Mouse (Mus musculus): ENCODE data around the gene Best2.
A peak's percentile ranks its signal among the peaks of the same experiment; 100 is the strongest.

Best2 gene

DNA sequence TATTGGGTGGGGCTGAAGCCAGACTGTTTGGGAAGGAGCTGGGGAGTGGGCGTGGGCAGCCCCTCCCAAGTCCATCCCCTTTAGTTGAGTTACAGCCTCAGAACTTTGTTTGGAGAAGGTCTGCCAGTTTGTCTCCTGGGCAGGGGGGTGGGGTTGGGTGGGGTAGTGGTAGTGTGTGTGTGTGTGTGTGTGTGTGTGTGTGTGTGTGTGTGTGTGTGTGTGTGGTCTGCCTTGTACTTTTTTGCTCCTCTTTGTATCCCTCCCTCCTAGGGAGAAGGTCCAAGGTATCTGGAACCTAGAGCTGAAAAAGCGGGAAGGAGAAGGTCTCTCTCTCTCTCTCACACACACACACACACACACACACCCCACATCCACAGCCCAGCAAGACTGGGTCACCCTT is at the start of gene Best2:
Gene Best2 (minus strand): TSS at position 101 of the 400 bp plus-strand sequence.
- no peak for DNase-seq

DNA sequence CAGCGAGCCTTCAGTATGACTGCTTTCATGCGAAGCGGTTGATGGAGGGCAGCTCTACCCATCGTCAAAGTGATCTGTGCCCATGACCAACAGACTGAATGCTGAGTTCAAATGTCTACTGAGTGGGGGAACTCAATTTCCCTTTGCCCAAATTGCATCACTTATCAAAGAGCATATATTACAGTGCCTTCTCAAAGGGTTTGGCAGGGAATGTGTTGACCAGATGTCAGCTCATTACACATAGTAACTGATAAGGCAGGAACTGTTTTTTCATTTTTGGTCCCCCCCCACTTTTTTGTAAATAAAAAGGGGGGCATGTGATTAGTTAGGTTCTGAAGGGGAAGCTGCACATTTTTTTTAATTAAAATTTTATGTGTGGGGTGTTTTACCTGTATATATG is 48.3 kb upstream of the Best2 start:
- DNase-seq: no peak

DNA sequence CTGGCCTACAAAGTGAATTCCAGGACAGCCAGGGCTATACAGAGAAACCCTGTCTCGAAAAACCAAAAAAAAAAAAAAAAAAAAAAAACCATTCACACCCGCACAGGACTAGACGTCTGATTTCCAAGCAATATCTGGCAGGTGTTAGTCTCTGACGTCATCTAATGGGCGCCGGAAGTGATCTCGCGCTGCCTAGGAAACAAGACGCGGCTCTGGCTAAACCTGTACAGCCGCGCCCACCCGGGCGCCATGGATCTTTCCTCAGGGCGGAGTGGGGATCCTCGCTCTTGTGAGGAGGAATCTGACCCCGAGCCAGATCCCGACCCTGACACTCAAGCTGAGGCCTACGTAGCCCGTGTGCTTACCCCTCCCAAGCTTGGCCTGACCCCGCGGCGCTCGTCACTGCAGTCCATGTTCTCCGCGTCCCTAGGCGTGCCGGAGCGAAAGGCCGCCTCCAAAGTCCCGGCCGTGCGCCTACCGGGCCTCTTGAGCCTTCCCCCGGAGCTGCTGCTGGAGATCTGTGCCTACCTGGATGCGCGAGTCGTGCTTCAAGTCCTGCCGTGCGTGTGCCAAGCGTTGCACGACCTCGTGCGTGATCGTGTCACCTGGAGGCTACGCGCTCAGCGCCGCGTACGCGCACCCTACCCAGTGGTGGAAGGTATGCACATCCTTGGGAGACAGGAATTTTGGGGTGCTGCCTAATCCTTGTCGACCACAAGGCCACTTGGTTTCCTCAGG is 45.7 kb upstream of the Best2 start, which contains the start of gene Fbxw9:
Gene Fbxw9 (plus strand): TSS at position 177 of the 738 bp plus-strand sequence.
- DNase-seq: peak; percentile 84

DNA sequence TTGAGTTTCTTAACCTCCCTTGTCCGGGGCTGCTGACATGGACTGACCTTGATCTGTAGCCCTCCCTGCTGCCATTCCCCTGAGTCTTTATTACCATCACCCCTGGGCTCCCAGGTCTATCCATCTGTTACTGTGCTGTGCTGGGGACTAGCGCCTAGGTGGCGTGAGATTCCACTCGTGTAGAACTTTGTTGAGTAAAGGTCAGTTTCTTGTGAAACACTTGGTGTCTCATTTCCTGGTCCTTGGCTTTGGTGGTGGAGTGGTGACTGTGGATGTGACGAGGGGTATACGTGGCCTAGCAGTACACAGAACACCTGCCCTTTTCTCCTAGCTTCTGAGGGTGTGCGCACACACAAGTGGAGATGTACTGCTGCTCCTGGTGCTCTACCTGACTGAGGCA is 43.0 kb upstream of the Best2 start:
- no peak for DNase-seq

DNA sequence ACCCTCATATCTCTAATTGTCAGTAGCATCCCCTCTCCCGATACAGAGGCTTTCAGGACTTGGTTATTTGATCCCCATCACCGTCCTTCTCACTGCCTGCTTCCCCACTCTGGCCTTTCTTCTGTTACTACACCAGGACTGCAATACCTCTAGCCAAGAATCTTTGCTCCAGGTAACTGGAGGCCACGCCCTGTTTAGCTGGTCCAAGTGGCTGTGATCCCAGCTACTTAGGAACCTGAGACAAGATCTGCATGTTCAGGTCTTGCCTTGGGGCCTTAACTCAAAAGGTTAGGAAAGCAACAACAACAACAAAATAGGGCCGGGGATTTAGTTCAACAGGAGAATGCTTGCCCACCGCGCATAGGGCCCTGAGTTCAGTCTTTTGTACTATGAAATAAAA is 29.3 kb upstream of the Best2 start:
- DNase-seq: no peak

DNA sequence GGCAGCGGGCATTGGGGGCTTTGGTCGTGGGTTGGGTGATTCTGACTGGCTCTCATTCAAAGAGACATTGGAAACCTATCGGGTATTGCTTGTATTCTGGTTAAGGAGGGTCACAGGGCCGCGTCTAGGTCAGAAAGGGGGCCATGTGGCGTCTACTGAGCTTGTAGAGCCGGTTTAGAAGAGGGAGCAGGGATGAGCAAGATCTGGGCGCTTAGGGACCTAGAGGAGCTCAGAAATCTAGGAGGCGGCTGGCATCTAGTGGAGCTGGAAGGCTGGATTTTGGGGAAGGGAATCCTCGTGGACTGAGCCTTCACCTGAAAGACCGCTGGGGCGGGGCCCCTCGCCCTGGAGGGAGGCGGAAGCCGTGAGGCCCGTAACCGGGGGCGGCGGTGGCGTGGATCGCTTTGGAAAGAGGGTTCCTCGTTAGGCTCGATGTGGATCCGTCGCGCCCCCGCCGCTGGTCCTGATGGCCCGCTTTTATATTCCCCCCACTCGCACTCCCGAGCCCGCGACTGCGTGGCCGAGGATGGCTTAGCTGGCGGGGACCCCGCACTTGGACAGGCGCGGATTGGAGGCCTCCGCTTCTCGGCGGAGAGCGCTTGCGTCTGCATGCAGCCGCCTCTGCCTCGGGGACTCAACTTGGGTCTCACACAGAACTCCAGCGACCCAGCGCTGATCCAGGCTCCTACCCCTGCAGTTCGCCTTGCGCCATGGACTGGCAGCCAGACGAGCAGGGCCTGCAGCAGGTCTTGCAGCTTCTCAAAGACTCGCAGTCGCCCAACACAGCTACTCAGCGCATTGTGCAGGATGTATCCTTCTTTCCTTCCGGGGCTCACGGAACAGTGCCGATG is 23.6 kb upstream of the Best2 start:
- peak; percentile 42 for DNase-seq

DNA sequence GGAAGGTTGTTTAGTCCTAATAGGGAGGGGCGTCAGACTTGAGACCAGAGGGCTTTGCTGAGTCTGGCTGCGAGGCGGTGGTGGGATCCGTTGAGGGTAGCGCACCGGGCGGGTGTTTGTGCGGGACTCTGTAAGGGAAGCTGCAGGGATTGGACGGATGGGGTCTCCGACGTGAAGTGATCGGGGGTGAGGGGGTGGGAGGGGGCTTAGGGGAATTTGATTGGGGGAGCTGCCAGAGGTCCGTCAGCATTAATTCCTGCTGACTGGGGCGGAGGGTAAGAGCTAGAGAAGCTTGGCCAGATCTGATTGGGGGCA is 23.0 kb upstream of the Best2 start:
- no peak for DNase-seq

DNA sequence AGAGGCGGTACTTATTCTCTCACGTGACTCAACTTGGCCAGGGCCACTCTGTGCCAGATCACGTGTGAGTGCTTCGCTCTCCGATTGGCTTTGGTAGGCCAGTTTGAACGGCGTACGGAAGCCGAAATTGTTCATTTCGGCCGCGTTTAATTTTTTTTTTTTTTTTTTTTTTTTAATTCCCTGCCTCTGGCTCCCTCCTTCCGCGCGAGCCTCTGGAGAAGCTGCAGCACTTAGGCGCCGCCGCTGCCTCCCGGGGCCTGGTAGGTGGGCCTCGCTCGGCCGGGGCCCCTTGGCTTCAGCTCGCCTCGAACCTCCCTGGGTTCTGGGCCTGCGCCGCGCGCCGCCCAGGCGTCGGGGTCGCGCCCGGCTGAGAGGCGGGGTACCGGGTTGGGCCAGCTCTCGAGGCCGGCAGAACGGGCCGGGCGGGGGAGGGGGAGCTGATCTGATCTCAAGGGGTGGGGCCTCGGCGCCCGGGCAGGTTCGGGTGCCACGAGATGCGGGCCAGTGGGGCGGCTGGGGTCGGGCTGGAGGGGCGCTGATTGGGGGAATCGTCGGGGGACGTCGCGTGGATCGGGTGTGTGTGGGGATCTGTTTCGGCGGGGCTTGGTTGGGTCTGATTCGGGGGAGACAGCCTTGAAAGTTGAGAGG is 22.5 kb upstream of the Best2 start, which contains the start of gene Tnpo2:
Gene Tnpo2 (plus strand): TSS at position 198 of the 648 bp plus-strand sequence.
- DNase-seq: peak; percentile 80

DNA sequence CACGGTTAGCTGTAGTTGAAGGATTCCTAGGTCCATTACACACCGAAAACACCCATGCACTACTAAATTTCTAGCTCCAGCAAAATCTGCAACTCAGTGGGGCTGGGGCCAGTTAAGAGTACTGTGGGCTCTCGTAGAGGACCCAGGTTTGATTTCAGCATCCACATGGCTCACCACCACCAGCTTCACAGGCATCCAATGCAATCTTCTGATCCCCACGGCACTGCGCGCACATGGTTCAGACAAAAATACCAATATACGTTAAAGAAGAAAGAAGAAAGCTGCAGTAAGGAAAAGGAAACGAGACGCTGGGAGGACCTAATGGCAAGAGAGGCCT is 22.0 kb upstream of the Best2 start:
- no peak for DNase-seq

DNA sequence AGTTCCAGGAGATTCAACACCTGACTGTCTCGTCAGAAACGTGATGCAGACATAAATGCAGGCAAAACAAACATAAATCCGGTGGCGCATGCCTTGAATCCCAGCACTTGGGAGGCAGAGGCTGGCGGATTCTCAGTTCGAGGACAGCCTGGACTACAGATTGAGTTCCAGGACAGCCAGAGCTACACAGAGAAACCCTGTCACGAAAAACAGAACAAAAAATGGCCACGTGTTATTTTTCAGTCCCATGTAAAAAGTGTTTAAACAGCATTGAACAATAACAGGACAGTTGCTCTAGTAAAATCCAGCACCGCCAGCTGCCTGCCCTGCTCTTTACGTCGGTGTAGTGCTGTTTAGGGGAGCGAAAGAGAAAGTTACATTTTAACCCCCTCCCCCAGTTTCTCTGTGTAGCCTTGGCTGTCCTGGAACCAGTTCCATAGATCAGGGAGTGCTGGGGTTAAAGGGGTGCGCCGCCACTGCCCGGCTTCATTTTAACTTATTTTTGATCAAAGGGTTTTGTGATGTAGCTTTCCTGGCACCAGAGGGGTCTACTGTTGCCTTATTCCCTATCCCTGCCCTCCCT is 21.5 kb upstream of the Best2 start:
- DNase-seq: no peak

DNA sequence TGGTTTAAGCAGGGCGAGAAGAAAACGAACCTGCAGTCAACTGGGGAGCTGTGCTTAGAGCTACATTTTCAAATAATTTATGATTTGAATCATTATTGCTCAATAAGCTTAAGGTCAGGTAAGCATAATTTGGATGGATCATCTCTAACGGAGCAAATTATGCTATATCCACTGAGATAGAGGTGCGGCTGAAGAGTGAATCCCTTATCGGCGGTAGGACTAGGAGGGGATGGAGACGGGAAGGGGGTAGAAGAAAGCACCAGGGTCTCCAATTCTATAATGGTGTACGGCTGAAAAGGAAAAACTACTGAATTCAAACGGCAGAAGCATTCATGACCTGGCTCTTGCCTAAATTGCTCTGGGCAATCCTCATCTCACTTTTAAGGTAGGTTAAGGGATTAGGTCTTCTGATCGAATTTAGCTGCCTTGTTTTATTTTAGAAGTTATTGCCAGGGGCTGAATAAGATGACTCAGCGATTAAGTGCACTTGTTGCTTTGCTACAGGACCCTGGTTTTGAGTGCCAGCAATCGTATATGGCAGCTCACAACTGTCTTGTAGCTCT is 20.9 kb upstream of the Best2 start:
- no peak for DNase-seq

DNA sequence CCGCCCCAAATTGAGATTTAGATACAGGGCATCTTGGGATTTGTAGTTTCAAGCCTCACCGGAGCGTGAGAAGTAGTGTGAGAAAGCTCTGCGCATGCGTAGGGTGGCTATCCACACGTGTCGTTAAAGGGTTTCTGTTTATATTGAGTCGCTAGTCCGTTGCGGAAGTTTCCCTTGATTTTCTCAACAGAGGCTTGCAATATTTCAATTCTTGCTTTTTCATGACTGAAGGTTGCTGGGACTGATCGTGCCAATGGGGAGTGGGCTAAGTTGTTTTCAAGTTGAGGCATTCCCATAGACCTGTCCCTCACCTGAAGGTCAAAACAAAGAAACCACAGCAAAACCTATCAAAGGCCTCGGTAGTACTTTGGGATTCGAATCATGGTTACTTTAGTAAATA is 20.4 kb upstream of the Best2 start:
- DNase-seq: peak; percentile 79

DNA sequence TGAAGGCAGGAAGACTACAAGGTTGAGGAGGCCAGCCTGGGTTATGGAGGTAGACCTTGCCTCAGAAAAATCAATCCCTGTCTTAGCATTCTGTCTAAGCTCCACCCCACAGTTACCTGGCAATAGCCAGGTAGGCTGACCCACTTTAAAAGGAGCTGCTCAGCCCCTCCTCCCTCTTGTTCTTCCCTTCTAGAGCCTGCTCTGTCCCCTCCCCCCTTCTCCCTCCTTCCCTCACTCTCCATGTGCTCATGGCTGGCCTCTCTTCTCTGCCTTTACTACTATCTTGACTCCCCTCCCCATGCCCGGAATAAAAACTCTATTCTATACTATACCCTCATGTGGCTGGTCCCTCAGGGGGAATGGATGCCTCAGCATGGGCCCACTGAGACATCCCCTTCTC is 19.5 kb upstream of the Best2 start:
- DNase-seq: no peak

DNA sequence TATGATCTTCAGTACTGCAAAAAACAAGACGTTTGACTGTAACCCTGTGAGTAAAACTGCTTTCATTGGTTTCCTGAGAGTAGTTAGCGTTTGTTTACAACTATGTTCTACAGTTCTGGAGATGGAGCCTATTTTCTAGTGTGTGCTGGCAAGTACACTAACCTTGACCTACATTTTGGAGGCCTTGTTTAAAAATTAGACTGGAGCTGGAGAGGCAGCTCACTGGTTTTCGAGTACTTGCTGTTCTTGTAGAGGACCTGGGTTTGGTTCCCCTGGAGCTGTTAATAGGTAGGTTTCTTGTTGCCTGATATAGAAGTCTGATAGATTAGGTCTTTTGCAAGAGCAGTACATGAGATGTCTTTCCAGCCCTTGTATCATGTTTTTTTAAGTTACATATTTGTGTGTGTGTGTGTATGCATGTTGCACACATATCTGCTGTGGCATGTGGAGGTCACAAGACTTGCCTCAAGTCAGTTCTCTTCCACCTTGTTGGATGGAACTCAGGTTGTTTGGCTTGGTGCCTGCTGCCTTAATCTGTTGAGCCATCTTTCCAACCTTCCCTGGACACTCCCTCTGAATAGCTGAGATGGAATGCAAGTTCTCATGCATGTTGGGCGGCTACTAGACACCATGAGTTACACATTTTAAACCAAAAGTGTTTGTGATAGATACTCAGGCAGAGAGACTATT is 18.4 kb upstream of the Best2 start:
- no peak for DNase-seq

DNA sequence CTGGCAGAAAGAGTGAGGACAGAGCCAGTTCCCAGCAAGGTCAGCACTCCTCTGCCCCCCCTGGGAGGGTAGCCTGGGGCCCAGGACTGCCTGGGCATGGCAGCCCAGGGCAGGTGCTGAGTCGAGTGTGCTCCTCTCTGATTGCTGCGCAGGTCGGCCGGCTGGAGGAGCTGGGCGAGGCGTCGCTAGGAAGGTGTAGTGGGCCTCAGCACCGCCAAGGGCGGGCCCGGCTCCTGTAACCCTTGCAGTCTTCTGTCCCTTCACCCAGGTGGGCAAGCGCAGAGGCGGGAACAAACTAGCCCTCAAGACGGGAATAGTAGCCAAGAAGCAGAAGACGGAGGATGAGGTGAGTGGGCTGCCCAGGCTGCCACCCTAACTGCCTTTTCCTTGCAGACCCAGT is 14.9 kb upstream of the Best2 start:
- DNase-seq: no peak

DNA sequence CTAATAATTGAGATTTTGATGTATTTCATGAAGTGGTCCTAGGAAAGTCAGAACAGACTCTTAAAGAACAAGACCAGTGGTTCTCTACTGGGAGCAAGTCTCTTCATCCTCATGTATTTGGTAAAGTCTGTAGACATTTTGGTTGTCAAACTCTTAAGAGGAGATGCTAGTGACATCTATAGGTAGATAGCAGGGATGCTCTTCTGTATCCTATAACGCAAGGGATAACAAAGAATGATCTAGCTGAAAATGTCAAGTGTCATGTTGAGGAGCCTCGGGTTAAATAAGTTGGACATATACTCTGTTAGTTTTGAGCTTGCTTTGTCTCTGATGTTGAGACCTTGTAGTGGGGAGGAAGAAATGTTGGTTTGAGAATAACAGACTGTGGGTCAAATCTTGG is 13.6 kb upstream of the Best2 start:
- DNase-seq: no peak

DNA sequence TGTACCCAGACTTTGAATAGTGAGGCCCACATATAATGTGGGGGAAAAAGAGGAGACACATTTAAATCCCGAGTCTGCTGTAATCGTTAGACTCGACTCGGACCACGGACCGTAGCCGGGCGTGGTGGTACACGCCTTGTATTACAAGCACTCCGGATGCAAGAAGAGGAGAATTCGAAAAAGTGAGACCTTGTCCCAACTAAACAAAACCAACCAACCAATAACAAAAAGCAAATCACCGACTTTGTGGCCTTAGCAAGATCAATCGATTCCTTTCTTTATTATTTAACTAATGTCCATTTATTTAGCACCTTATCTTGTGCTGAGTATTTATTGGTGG is 13.2 kb upstream of the Best2 start:
- DNase-seq: no peak

DNA sequence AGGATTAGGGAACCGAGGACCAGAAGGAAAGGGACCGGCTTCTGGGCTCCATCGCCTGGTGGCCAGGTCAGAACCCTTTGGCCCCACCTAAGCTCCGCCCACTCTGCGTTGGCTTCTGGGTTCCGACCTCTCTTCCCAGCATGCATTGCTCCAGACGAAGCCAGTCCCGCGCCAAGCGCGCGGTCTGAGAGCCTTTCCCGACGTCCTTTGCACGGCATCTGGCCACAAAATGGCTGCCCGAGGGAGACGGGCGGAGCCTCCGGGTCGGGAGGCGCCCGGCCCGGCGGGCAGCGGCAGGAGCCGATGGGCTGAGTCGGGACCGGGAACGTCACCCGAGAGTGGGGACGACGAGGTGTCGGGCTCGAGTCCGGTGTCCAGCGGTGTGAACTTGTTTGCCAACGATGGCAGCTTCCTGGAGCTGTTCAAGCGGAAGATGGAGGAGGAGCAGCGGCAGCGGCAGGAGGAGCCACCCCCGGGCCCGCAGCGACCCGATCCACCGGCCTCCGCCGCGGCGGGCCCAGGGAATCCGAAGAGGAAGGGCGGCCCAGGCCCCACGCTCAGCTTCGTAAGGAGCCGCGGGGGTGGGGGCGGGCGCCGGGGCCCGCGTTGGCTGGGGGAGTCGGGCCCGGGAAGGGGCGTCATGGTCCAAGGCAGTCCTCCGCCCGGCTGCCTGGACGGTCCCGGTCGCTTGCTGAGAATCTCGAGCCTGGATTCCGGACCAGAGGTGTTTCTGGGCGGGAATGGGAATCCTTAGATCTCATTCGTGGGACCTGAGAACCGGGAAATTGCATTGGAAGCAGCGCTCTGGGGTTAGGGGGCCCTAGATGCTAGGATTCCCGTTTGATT is 12.6 kb upstream of the Best2 start, which contains the start of gene Trir:
Gene Trir (plus strand): TSS at position 154 of the 846 bp plus-strand sequence.
- DNase-seq: peak; percentile 89

DNA sequence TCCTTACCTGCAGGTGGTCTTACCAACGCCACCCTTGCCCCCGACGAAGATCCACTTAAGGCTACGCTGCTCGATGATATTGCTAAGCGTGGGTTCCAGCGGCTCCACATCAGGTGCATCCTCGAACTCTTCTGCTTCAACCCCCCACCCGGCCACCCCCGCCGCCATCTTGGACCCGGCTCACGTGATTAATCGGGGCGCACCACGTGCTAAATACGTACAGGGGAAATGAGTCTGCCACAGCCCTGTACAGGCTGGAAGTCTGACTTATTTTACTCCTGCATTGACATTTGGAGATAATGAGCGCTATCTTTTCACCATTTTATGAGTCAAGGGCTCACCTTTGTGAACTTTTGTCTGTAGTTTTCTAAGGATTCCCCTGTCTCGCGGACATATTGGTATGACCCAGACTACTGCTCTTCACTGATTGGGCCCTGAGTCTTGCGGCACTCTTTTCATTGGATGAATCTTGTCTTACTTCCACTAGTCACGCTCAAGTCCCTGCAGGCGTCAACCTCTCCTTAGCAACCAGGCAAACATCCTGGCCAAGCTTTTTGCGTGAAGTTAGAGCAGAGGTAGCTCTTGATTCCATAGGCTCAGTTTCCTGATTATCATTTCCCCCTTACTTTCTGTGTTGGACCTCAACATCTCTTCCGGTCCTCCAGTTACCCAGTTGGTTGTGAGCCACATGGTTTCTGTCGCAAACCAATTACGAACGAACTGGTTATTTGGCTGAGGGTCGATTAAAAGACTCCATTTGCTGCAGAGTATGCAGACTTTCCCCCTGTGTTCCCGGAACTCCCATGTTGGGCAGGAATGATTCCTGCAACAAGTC is 11.0 kb upstream of the Best2 start, which contains the start of gene Asna1:
Gene Asna1 (minus strand): TSS at position 184 of the 835 bp plus-strand sequence.
- peak; percentile 82 for DNase-seq

DNA sequence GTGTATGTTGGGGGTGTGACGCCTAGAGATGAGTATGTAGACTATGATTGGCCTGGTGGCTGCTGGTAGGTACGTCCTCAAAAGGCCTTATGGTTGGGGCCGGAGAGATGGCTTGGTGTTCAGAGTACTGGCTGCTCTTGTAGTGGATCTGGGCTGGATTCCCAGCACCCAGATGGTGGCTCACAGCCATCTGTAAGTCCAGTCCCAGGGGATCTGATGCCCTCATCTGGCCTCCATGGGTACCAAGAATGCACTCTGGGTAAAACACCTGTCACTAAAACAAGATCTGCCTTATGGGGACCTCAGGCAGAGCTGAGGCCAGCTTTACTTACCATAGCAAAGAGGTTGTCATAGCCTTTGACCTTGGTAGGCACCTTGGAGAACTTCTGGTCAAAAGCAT is 9.5 kb upstream of the Best2 start:
- DNase-seq: no peak
